Mouse (Mus musculus): ENCODE measurements around the gene 1700061G19Rik. TPM values are rescaled to one million over a fixed set of nuclear protein-coding genes. Genes with fewer than 3 reads are reported as not detected.
A peak's percentile ranks its signal among the peaks of the same experiment; 100 is the strongest.
"Not testable (repeated sequence)": the region's sequence is repeated elsewhere in the genome, so short reads cannot be mapped to it uniquely, and the experiment has no call there.

Gene 1700061G19Rik
- polyA plus RNA-seq, 1 experiment from 2014 or later = 0.26 TPM

- no peak for DNase-seq (ENCODE audit: low spot score)
Measured at GRCm38 (mm10) chr17:56870287-56870953, 4.9 kb upstream of the 1700061G19Rik start.

DNA sequence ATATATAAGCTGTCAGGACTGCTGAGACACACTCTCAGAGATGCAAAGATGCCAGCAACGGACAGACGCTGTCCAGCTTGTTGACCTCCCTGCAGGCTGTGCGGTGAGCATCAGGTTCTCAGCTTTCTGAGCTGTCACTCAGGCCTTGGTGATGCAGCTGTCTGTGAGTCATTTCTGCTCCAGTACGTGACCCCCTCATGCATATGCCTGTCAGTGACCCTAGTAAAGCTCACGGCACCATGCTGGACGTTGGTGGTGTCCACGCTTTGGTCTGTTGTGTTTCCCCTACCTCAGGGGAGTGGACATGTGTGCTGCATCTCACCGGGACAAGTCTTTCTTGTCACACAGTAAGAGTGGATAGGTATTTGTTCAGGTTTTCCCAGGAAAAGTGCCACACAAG is 3.5 kb upstream of the 1700061G19Rik start:
- no peak for DNase-seq (ENCODE audit: low spot score)

DNA sequence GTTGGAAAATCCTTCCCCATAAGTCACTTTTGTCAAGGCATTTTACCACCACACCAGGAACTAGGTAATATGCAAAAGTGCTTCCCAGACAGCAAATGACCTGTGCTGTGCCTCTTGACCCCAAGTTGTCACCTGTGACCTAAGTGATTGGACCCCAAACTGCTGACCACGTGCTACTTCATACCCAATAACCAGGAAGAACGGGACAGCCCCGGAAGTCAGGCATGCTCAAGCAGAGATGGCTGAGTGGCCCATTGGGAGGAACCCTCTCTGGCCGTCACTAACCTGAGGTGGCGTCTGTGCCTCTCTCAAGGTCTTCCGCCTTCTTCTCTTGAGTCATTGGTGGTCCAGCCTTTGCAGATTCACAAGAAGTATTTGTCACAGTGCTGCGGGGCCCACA is 2.8 kb upstream of the 1700061G19Rik start:
- no peak for DNase-seq (ENCODE audit: low spot score)

DNA sequence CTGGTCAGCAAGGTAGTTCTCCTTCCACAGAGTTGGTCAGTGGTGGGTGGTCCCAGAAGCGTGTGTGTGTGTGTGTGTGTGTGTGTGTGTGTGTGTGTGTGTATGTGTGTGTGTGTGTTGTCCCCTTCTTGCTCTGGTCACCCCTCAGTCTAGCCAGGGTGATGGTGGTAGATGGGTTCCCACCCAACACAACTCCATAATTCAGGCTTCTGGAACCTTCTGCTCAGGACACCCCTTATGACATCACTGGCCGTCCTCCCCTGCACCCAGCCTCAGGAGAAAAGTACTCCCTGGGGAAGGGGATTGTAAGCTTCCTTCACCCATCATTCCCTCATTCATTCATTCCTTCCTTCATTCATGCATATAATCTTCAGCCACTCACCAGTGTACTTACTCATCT is 1.0 kb upstream of the 1700061G19Rik start, which contains the start of gene Acsbg2:
Gene Acsbg2, minus strand, starts transcription at position 211 of the 400 bp plus-strand sequence.
- no peak for DNase-seq (ENCODE audit: low spot score)

DNA sequence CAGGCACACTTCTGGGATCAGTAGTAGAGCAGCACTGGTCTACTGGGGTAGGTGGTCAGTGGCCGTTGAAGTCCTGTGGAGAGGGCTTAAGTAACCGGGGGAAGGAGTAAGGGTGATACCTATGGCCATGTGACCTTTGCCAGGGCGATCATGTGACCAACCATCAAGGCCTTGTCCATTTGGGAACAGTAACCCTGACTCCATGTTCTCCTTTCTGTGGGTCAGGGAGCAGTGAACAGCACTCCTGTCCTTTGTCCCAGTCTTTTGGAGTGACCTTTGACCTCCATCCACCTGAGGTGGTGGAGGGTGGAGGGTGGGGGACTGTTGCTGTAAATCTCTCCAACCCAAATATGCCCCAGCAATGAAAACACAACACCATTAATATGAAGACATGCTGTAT is 1.2 kb downstream of the 1700061G19Rik start:
- no peak for DNase-seq (ENCODE audit: low spot score)

GRCm38 (mm10) chr17:56876981-56877380 is 1.7 kb downstream of the 1700061G19Rik start:
- no peak for DNase-seq (ENCODE audit: low spot score)

DNA sequence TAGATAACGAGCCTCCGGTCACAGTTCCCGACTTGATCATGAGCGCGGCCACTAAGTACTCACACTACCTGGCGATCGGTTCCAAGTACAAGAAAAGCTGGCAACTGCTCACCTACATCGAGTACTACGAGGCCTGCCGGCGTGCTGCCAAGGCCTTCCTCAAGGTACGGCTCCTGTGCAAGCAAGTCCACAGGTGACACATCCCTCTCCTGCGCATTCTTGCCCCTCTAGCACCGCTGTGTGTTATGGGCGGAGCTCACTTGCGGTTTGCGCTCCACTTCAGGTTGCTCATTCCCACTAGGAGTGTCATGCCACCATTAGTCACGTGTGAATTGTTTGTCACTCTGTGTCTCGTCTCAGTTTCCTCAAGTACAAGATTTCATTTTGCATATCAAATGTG is 2.1 kb downstream of the 1700061G19Rik start:
- DNase-seq (ENCODE audit: low spot score) = no peak

GRCm38 (mm10) chr17:56883612-56884011 is 8.3 kb downstream of the 1700061G19Rik start:
- no peak for DNase-seq (ENCODE audit: low spot score)

GRCm38 (mm10) chr17:56884331-56884730 is 9.1 kb downstream of the 1700061G19Rik start:
- no peak for DNase-seq (ENCODE audit: low spot score)

DNA sequence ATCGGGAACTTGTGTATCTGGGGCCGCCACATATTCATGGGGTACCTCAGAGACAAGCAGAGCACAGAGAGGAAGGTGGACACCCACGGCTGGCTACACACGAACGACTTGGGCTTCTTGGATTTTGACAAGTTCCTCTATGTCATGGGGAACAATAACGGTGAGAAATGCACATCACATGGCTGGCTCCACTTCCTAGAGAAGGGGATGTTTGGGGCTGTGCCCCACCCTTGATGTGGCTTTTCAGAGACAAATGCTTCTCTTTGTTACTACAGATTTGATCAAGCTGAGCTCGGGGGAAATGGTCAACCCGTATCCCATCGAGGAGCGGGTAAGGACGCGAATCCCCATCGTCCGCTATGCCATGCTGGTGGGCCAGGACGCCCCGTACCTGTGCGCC is 9.5 kb downstream of the 1700061G19Rik start:
- peak; percentile 24 for DNase-seq (ENCODE audit: low spot score)

DNA sequence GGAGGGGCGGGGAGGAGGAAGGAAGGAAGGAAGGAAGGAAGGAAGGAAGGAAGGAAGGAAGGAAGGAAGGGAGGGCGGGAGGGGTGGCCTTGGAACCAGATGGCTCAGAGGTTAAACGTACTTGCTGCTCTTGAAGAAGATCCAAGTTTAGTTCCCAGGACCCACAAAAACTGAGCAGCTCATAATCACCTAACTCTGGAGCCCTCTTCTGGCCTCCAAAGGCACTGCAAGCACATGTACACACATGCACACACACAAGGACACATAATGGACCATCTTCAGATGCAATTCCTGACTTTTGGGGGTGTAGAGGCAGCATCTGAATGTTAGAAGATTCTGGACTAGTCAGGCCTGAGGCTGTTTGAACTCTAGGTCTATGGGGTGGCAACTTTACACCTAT is 12.8 kb downstream of the 1700061G19Rik start:
- no peak for DNase-seq (ENCODE audit: low spot score)

DNA sequence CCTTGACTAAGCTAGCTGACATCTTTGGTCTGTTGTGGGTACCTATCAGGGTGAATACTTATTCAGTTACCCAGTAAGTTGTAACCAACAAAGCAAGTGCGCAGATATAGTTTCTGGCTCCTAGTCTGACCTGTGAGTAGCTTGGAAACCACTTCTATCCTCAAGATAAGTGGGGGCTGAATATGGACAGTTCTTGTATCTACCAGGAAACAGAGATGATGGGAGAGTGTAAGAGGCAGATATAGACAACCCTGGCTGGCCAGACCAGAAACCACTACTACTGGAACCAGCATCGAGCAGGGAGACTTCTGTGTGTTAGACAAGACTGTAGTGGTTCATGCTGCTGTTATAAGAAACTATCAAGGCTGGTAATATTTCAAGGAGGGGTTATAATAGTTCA is 14.7 kb downstream of the 1700061G19Rik start:
- DNase-seq (ENCODE audit: low spot score) = no peak

DNA sequence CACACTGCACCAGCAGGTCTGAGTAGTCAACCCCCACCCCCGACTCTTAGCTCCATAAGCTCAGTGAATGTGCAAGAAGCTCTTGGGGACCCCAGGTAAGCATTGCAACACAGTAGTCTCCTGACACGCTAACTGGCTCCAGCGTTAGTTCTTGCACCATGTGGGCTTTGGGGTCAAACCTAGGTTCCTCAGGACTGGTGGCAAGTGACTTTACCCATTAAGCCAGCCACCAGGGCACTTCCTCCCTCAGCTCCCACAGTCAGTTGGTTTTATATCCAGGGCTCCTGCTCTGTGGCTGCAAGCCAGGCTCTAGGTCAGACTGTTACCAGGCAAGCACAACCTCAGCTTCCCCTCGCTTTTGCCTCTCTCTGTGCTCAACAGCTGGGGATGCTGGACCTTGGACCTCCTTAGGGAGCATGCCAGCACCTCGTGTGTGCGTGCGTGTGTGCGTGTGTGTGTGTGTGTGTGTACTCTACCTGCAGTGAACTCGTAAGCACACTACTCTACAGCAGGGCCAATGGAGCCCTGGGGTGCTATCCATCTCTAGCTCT is 20.2 kb downstream of the 1700061G19Rik start:
- no peak for DNase-seq (ENCODE audit: low spot score)

GRCm38 (mm10) chr17:56896513-56897129 is 21.3 kb downstream of the 1700061G19Rik start:
- DNase-seq (ENCODE audit: low spot score) = no peak

GRCm38 (mm10) chr17:56897630-56898195 is 22.4 kb downstream of the 1700061G19Rik start:
- peak; percentile 82 for DNase-seq (ENCODE audit: low spot score)

DNA sequence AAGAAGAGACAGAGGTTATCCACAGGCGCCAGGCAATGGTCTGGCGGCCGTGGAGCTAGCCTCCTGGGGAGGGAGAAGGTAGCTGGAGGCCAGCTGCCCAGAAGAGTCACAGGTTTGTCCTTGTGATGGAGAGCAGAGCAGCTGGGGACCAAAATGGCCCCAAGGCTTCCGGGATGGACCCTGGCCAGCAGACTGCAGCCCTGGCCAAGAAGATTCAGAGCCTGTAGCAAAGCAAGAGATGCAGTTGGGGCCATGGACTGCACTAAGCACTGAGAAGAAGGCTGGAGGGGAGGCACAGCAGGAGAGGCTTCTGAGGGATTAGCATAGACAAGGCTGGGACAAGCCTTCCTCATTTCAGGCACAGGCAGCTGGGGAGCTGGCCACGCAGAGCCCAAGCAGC is 27.4 kb downstream of the 1700061G19Rik start:
- DNase-seq (ENCODE audit: low spot score) = no peak

- DNase-seq (ENCODE audit: low spot score) = no peak
Measured at GRCm38 (mm10) chr17:56906166-56906565, 30.9 kb downstream of the 1700061G19Rik start.

GRCm38 (mm10) chr17:56907096-56907495 is 31.8 kb downstream of the 1700061G19Rik start:
- DNase-seq (ENCODE audit: low spot score) = no peak

DNA sequence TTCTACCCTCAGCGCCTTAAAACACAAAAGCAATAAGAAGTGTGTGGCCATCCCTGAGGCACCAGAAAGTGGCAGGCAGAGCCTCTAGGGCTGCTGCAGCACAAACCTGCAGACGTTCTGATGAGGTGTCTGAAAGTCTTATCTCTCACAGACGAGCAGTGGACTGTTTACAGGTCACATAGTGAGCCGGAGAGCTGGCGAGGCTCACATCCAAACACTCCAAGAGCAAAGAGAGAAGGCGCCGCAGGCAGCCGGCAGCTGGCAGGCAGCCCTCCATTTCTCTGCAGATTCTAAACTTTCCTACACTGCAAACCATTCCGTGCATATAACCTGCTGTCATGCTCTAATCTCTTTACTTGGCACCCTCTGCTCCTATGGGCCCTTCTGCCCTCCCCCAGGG is 32.6 kb downstream of the 1700061G19Rik start:
- DNase-seq (ENCODE audit: low spot score) = no peak

DNA sequence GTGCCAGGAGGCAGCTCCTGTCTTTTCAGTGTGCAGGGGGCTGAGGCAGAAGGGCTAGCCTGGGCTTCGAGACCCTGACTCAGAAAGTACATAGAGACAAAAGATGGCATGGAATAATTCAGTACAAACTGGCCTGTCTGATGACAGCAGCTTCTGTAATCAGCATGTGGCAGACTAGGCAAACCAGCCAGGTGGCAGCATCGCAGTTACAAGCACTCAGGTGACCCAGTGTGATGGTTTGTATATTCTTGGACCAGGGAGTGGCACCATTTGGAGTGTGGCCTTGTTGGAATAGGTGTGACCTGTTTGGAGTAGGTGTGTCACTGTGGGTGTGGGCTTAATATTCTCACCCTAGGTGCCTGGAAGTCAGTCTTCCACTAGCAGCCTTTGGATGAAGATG is 34.5 kb downstream of the 1700061G19Rik start:
- not testable (repeated sequence) for DNase-seq (ENCODE audit: low spot score)

GRCm38 (mm10) chr17:56913023-56913422 is 37.7 kb downstream of the 1700061G19Rik start:
- no peak for DNase-seq (ENCODE audit: low spot score)

DNA sequence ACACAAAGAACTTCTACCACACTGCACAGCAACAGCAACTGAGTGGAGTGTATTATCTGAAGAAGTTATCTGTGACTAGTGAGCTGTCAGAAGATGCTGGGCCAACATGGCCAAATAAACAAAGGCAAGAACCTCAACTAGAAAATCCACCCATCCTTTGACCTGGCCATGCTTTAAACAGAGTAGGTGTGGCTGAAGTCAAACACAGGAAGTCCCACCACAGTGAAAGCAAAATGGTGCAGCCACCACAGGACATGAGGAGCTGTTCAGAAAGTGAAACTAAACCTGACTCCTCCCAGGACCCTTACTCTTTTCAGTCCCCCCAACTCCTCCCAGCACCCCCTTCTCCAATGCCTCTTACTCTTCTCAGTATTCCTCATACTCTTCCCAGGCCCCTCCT is 38.2 kb downstream of the 1700061G19Rik start:
- peak; percentile 39 for DNase-seq (ENCODE audit: low spot score)

All from thymus, postnatal 0 days (tissue).